Mouse (Mus musculus) lung, embryonic 16.5 days (tissue): ENCODE measurements around the gene Pnkd. TPM values are rescaled to one million over a fixed set of nuclear protein-coding genes. Genes with fewer than 3 reads are reported as not detected.

Source experiments
- ATAC-seq: fragments of 200-750 bp; cut with Nextera tagmentation; 2 replicates; pipeline ENCODE4 v1.8.0; 2017; ENCODE audit warnings: low read depth, mild to moderate bottlenecking, moderate library complexity
- H3K27ac ChIP-seq: fragments of 300-500 bp; sonication (generic); 2 replicates; pipeline ENCODE4 v1.5.1; 2014; ENCODE audit warnings: mild to moderate bottlenecking, control low read depth, low read length
- H3K27me3 ChIP-seq: fragments of 300-500 bp; sonication (generic); 2 replicates; pipeline ENCODE4 v1.6.1; 2014; ENCODE audit warnings: low read depth, low read length, mixed read lengths; ENCODE audit not compliant: control insufficient read depth, insufficient read depth
- H3K36me3 ChIP-seq: fragments of 300-500 bp; sonication (generic); 2 replicates; pipeline ENCODE4 v1.6.1; 2014; ENCODE audit warnings: low read length; ENCODE audit not compliant: control insufficient read depth, insufficient read depth
- H3K4me1 ChIP-seq: fragments of 300-500 bp; sonication (generic); replicated peaks from 2 replicates; pipeline ENCODE4 v1.6.1; 2014; ENCODE audit warnings: low read length, mixed read lengths; ENCODE audit not compliant: control insufficient read depth, insufficient read depth
- H3K4me2 ChIP-seq: fragments of 300-500 bp; sonication (generic); 2 replicates; pipeline ENCODE4 v1.6.1; 2014; ENCODE audit warnings: low read depth, low read length, control low read depth
- H3K4me3 ChIP-seq: fragments of 300-500 bp; sonication (generic); 2 replicates; pipeline ENCODE4 v1.5.1; 2014; ENCODE audit warnings: mild to moderate bottlenecking, low read length, control low read depth
- H3K9ac ChIP-seq: fragments of 300-500 bp; sonication (generic); 2 replicates; pipeline ENCODE4 v1.6.1; 2014; ENCODE audit warnings: low read length, control low read depth
- H3K9me3 ChIP-seq: fragments of 300-500 bp; sonication (generic); 2 replicates; pipeline ENCODE4 v1.6.1; 2016; ENCODE audit warnings: low read length; ENCODE audit not compliant: control insufficient read depth
- WGBS: fragments of 180-500 bp; shearing (Covaris S2); extraction: QIAGEN DNeasy Blood & Tissue Kit; methylation state at CpG from one replicate; pipeline ENCODE4 v1.1.7; 2014; 5-methylcytosine and 5-hydroxymethylcytosine counted together
- polyA plus RNA-seq: library from polyadenylated mRNA; unstranded; fragments of >200 nt; fragmentation: Nextera tagmentation; extraction: Ambion mirVana; gene quantifications from 2 replicates; pipeline ENCODE4 v1.2.1, GENCODE M21; 2015

Gene Pnkd
- polyA plus RNA-seq, 1 experiment from 2014 or later = 123 TPM

- peak overlapping the region; percentile 65 for H3K4me2 ChIP-seq
- no peaks in the 10 kb centered on the region for H3K9me3 ChIP-seq
- H3K36me3 ChIP-seq = peaks cover 14% of the 10 kb centered on the region
- no peaks in the 10 kb centered on the region for H3K27me3 ChIP-seq
- no peak for ATAC-seq
- peak overlapping the region; percentile 98 for H3K9ac ChIP-seq
- peak overlapping the region; percentile 100 for H3K27ac ChIP-seq
- WGBS = 4% methylated on average over 21 of the region's 21 CpGs
- peak overlapping the region; percentile 74 for H3K4me3 ChIP-seq
- peaks cover 36% of the 10 kb centered on the region for H3K4me1 ChIP-seq
Measured at GRCm38 (mm10) chr1:74390287-74390906, 105.7 kb downstream of the Pnkd start.

- Histone ChIP-seq H3K27me3 (no peaks in the 10 kb centered on the region), H3K9me3 (no peaks in the 10 kb centered on the region), H3K27ac (peak within 1 kb of the TSS; percentile 100), H3K4me2 (peak within 1 kb of the TSS; percentile 77), H3K4me1 (peaks cover 36% of the 10 kb centered on the region), H3K4me3 (peak within 1 kb of the TSS; percentile 74), H3K9ac (peak within 1 kb of the TSS; percentile 98), H3K36me3 (peaks cover 14% of the 10 kb centered on the region)
- WGBS = 2% methylated on average over 51 of the region's 51 CpGs
- peak; percentile 79 for ATAC-seq
Measured at GRCm38 (mm10) chr1:74390924-74391748, 106.4 kb downstream of the Pnkd start, which contains the start of gene Ctdsp1. Gene Ctdsp1, plus strand, starts transcription at chr1:74391509.

- Histone ChIP-seq H3K4me1 (peaks cover 36% of the 10 kb centered on the region), H3K36me3 (peaks cover 14% of the 10 kb centered on the region), H3K27ac (peak overlapping the region; percentile 100), H3K27me3 (no peaks in the 10 kb centered on the region), H3K4me3 (peak overlapping the region; percentile 74), H3K9me3 (no peaks in the 10 kb centered on the region), H3K4me2 (peak overlapping the region; percentile 77), H3K9ac (peak overlapping the region; percentile 98)
- ATAC-seq = peak; percentile 48
- under 1% methylated on average over 29 of the region's 63 CpGs for WGBS
Measured at GRCm38 (mm10) chr1:74391844-74392441, 107.2 kb downstream of the Pnkd start.

- H3K4me3 ChIP-seq = peak overlapping the region; percentile 74
- peaks cover 14% of the 10 kb centered on the region for H3K36me3 ChIP-seq
- ATAC-seq = peak; percentile 3
- peak overlapping the region; percentile 98 for H3K9ac ChIP-seq
- 0% methylated on average over 16 of the region's 16 CpGs for WGBS
- H3K27me3 ChIP-seq = no peaks in the 10 kb centered on the region
- H3K9me3 ChIP-seq = no peaks in the 10 kb centered on the region
- H3K4me1 ChIP-seq = peaks cover 34% of the 10 kb centered on the region
- H3K4me2 ChIP-seq = peak overlapping the region; percentile 77
- H3K27ac ChIP-seq = peak overlapping the region; percentile 100
Measured at GRCm38 (mm10) chr1:74392446-74392994, 107.8 kb downstream of the Pnkd start.

GRCm38 (mm10) chr1:74393010-74393409 is 108.3 kb downstream of the Pnkd start:
- Histone ChIP-seq H3K4me2 (peak overlapping the region; percentile 77), H3K4me3 (peak overlapping the region; percentile 74), H3K27me3 (no peaks in the 10 kb centered on the region), H3K9ac (peak overlapping the region; percentile 98), H3K9me3 (no peaks in the 10 kb centered on the region), H3K4me1 (peaks cover 29% of the 10 kb centered on the region), H3K27ac (peak overlapping the region; percentile 100), H3K36me3 (peaks cover 14% of the 10 kb centered on the region)
- ATAC-seq = no peak
- 32% methylated on average over 7 of the region's 7 CpGs for WGBS

GRCm38 (mm10) chr1:74393697-74394096 is 109.0 kb downstream of the Pnkd start:
- 84% methylated on average over 9 of the region's 9 CpGs for WGBS
- Histone ChIP-seq H3K4me3 (no peak overlapping the region), H3K9me3 (no peaks in the 10 kb centered on the region), H3K9ac (peak overlapping the region; percentile 98; the same call in 1 of the 2 replicates), H3K36me3 (peaks cover 14% of the 10 kb centered on the region), H3K27ac (no peak overlapping the region), H3K4me2 (peak overlapping the region; percentile 77; the same call in 1 of the 2 replicates), H3K27me3 (no peaks in the 10 kb centered on the region), H3K4me1 (peaks cover 27% of the 10 kb centered on the region)
- no peak for ATAC-seq

GRCm38 (mm10) chr1:74394311-74394710 is 109.6 kb downstream of the Pnkd start:
- ATAC-seq = no peak
- H3K9ac ChIP-seq = no peak overlapping the region
- no peaks in the 10 kb centered on the region for H3K9me3 ChIP-seq
- H3K4me2 ChIP-seq = no peak overlapping the region
- H3K4me3 ChIP-seq = no peak overlapping the region
- no peak overlapping the region for H3K27ac ChIP-seq
- H3K4me1 ChIP-seq = peaks cover 25% of the 10 kb centered on the region
- no peaks in the 10 kb centered on the region for H3K27me3 ChIP-seq
- WGBS = 88% methylated on average over 9 of the region's 9 CpGs
- peaks cover 14% of the 10 kb centered on the region for H3K36me3 ChIP-seq

- Histone ChIP-seq H3K9ac (no peak overlapping the region), H3K27me3 (no peaks in the 10 kb centered on the region), H3K36me3 (peaks cover 14% of the 10 kb centered on the region), H3K4me1 (peaks cover 20% of the 10 kb centered on the region), H3K4me2 (no peak overlapping the region), H3K27ac (no peak overlapping the region), H3K9me3 (no peaks in the 10 kb centered on the region), H3K4me3 (no peak overlapping the region)
- 90% methylated on average over 15 of the region's 15 CpGs for WGBS
- no peak for ATAC-seq
Measured at GRCm38 (mm10) chr1:74394858-74395257, 110.1 kb downstream of the Pnkd start.

GRCm38 (mm10) chr1:74395290-74395689 is 110.6 kb downstream of the Pnkd start:
- H3K9ac ChIP-seq = no peak overlapping the region
- H3K4me3 ChIP-seq = no peak overlapping the region
- H3K36me3 ChIP-seq = peaks cover 14% of the 10 kb centered on the region
- 80% methylated on average over 12 of the region's 13 CpGs for WGBS
- no peak overlapping the region for H3K4me2 ChIP-seq
- H3K27me3 ChIP-seq = no peaks in the 10 kb centered on the region
- no peak overlapping the region for H3K27ac ChIP-seq
- ATAC-seq = no peak
- H3K9me3 ChIP-seq = no peaks in the 10 kb centered on the region
- peaks cover 15% of the 10 kb centered on the region for H3K4me1 ChIP-seq
